Mouse (Mus musculus) hindbrain, embryonic 12.5 days (tissue): ENCODE results near the gene Stk32b. TPM values are rescaled to one million over a fixed set of nuclear protein-coding genes. Genes with fewer than 3 reads are reported as not detected.

Source experiments
- ATAC-seq: fragments of 200-750 bp; cut with Nextera tagmentation; 2 replicates; pipeline ENCODE4 v1.8.0; 2017; ENCODE audit warnings: moderate TSS enrichment; ENCODE audit not compliant: low FRiP score
- H3K27ac ChIP-seq: fragments of 300-500 bp; sonication (generic); 2 replicates; pipeline ENCODE4 v1.5.1; 2016; ENCODE audit warnings: mild to moderate bottlenecking
- H3K27me3 ChIP-seq: fragments of 300-500 bp; sonication (generic); 2 replicates; pipeline ENCODE4 v1.6.1; 2016; ENCODE audit warnings: mild to moderate bottlenecking
- H3K36me3 ChIP-seq: fragments of 300-500 bp; sonication (generic); 2 replicates; pipeline ENCODE4 v1.6.1; 2016; ENCODE audit warnings: mild to moderate bottlenecking
- H3K4me1 ChIP-seq: fragments of 300-500 bp; sonication (generic); 2 replicates; pipeline ENCODE4 v1.6.1; 2016
- H3K4me2 ChIP-seq: fragments of 300-500 bp; sonication (generic); replicated peaks from 2 replicates; pipeline ENCODE4 v1.6.1; 2016; ENCODE audit warnings: mild to moderate bottlenecking
- H3K4me3 ChIP-seq: fragments of 300-500 bp; sonication (generic); 2 replicates; pipeline ENCODE4 v1.5.1; 2016; ENCODE audit warnings: mild to moderate bottlenecking
- H3K9ac ChIP-seq: fragments of 300-500 bp; sonication (generic); 2 replicates; pipeline ENCODE4 v1.6.1; 2016; ENCODE audit warnings: mild to moderate bottlenecking, moderate library complexity
- H3K9me3 ChIP-seq: fragments of 300-500 bp; sonication (generic); replicated peaks from 2 replicates; pipeline ENCODE4 v1.6.1; 2016; ENCODE audit warnings: mild to moderate bottlenecking
- WGBS: fragments of 180-500 bp; shearing (Covaris S2); methylation state at CpG from one replicate; pipeline ENCODE4 v1.1.7; 2016; 5-methylcytosine and 5-hydroxymethylcytosine counted together
- polyA plus RNA-seq: library from polyadenylated mRNA; unstranded; fragments of >200 nt; fragmentation: Nextera tagmentation; extraction: Ambion mirVana; gene quantifications from 2 replicates; pipeline ENCODE4 v1.2.1, GENCODE M21; 2016

The Stk32b gene
- polyA plus RNA-seq, 1 experiment from 2014 or later, result 8.6 TPM

GRCm38 (mm10) chr5:37650681-37651211 lies 66.2 kb downstream of the Stk32b start:
- 0 out of 2 replicates have a peak, but pooled peaks cover 4% of the 10 kb centered on the region for H3K9me3 ChIP-seq
- no peaks in the 10 kb centered on the region for H3K36me3 ChIP-seq
- H3K27me3 ChIP-seq, result no peaks in the 10 kb centered on the region
- peaks cover 11% of the 10 kb centered on the region; the same call in 1 of the 2 replicates for H3K4me1 ChIP-seq
- WGBS, result 47% methylated on average over 10 of the region's 10 CpGs
- H3K9ac ChIP-seq, result no peak overlapping the region
- H3K4me3 ChIP-seq, result no peak overlapping the region
- no peak for ATAC-seq
- H3K27ac ChIP-seq, result no peak overlapping the region
- no peak overlapping the region for H3K4me2 ChIP-seq

- no peaks in the 10 kb centered on the region for H3K27me3 ChIP-seq
- ATAC-seq, result no peak
- H3K4me3 ChIP-seq, result no peak overlapping the region
- no peak overlapping the region for H3K27ac ChIP-seq
- no peaks in the 10 kb centered on the region for H3K36me3 ChIP-seq
- no peak overlapping the region for H3K4me2 ChIP-seq
- H3K9me3 ChIP-seq, result 0 out of 2 replicates have a peak, but pooled peaks cover 4% of the 10 kb centered on the region
- H3K4me1 ChIP-seq, result peaks cover 11% of the 10 kb centered on the region; the same call in 1 of the 2 replicates
- H3K9ac ChIP-seq, result no peak overlapping the region
- 59% methylated on average over 1 of the region's 1 CpGs for WGBS
Observed at GRCm38 (mm10) chr5:37650089-37650601, 66.8 kb downstream of the Stk32b start.

- no peaks in the 10 kb centered on the region for H3K4me1 ChIP-seq
- no peak overlapping the region for H3K27ac ChIP-seq
- no peaks in the 10 kb centered on the region for H3K27me3 ChIP-seq
- WGBS, result 84% methylated on average over 7 of the region's 7 CpGs
- no peaks in the 10 kb centered on the region for H3K36me3 ChIP-seq
- no peak overlapping the region for H3K9ac ChIP-seq
- H3K4me3 ChIP-seq, result no peak overlapping the region
- no peak overlapping the region for H3K4me2 ChIP-seq
- H3K9me3 ChIP-seq, result no peaks in the 10 kb centered on the region
- ATAC-seq, result no peak
Observed at GRCm38 (mm10) chr5:37644082-37644481, 72.9 kb downstream of the Stk32b start.

- Histone ChIP-seq H3K4me3 (no peak overlapping the region), H3K27me3 (no peaks in the 10 kb centered on the region), H3K9ac (no peak overlapping the region), H3K4me1 (no peaks in the 10 kb centered on the region), H3K9me3 (no peaks in the 10 kb centered on the region), H3K36me3 (no peaks in the 10 kb centered on the region), H3K27ac (no peak overlapping the region), H3K4me2 (no peak overlapping the region)
- no peak for ATAC-seq
- WGBS, result 77% methylated on average over 7 of the region's 7 CpGs
Observed at GRCm38 (mm10) chr5:37642486-37642885, 74.5 kb downstream of the Stk32b start.

- WGBS, result 76% methylated on average over 2 of the region's 2 CpGs
- Histone ChIP-seq H3K27ac (no peak overlapping the region), H3K27me3 (no peaks in the 10 kb centered on the region), H3K4me3 (no peak overlapping the region), H3K4me1 (no peaks in the 10 kb centered on the region), H3K4me2 (no peak overlapping the region), H3K9ac (no peak overlapping the region), H3K9me3 (peaks cover 4% of the 10 kb centered on the region; the same call in 1 of the 2 replicates), H3K36me3 (no peaks in the 10 kb centered on the region)
- ATAC-seq, result no peak
Observed at GRCm38 (mm10) chr5:37634791-37635190, 82.2 kb downstream of the Stk32b start.

GRCm38 (mm10) chr5:37627437-37628163 lies 89.4 kb downstream of the Stk32b start:
- no peak overlapping the region for H3K9ac ChIP-seq
- no peak overlapping the region for H3K4me2 ChIP-seq
- WGBS, result 86% methylated on average over 8 of the region's 8 CpGs
- peaks cover 6% of the 10 kb centered on the region; the same call in 1 of the 2 replicates for H3K9me3 ChIP-seq
- no peaks in the 10 kb centered on the region for H3K4me1 ChIP-seq
- H3K4me3 ChIP-seq, result no peak overlapping the region
- no peak; the same call in 1 of the 2 replicates for ATAC-seq
- no peak overlapping the region for H3K27ac ChIP-seq
- H3K36me3 ChIP-seq, result no peaks in the 10 kb centered on the region
- no peaks in the 10 kb centered on the region for H3K27me3 ChIP-seq

GRCm38 (mm10) chr5:37611874-37612273 lies 105.1 kb downstream of the Stk32b start:
- 91% methylated on average over 1 of the region's 1 CpGs for WGBS
- no peaks in the 10 kb centered on the region for H3K36me3 ChIP-seq
- no peak overlapping the region for H3K9ac ChIP-seq
- no peak overlapping the region for H3K27ac ChIP-seq
- H3K4me1 ChIP-seq, result no peaks in the 10 kb centered on the region
- no peak overlapping the region for H3K4me2 ChIP-seq
- no peak overlapping the region for H3K4me3 ChIP-seq
- no peak for ATAC-seq
- H3K9me3 ChIP-seq, result no peaks in the 10 kb centered on the region
- H3K27me3 ChIP-seq, result no peaks in the 10 kb centered on the region

GRCm38 (mm10) chr5:37599566-37599965 lies 117.4 kb downstream of the Stk32b start:
- Histone ChIP-seq H3K27ac (no peak overlapping the region), H3K4me3 (no peak overlapping the region), H3K27me3 (no peaks in the 10 kb centered on the region), H3K36me3 (no peaks in the 10 kb centered on the region), H3K4me2 (no peak overlapping the region), H3K4me1 (no peaks in the 10 kb centered on the region), H3K9ac (no peak overlapping the region), H3K9me3 (peaks cover 4% of the 10 kb centered on the region; the same call in 1 of the 2 replicates)
- WGBS, result 95% methylated on average over 1 of the region's 1 CpGs
- ATAC-seq, result no peak

- Histone ChIP-seq H3K4me1 (no peaks in the 10 kb centered on the region), H3K9me3 (peaks cover 4% of the 10 kb centered on the region; the same call in 1 of the 2 replicates), H3K4me3 (no peak overlapping the region), H3K27ac (no peak overlapping the region), H3K36me3 (no peaks in the 10 kb centered on the region), H3K9ac (no peak overlapping the region), H3K4me2 (no peak overlapping the region), H3K27me3 (no peaks in the 10 kb centered on the region)
- no peak for ATAC-seq
- WGBS, result 90% methylated on average over 4 of the region's 4 CpGs
Observed at GRCm38 (mm10) chr5:37598271-37598670, 118.7 kb downstream of the Stk32b start.

- H3K9me3 ChIP-seq, result no peaks in the 10 kb centered on the region
- H3K9ac ChIP-seq, result no peak overlapping the region
- no peaks in the 10 kb centered on the region for H3K4me1 ChIP-seq
- no peak overlapping the region for H3K4me2 ChIP-seq
- no peak overlapping the region for H3K4me3 ChIP-seq
- H3K36me3 ChIP-seq, result no peaks in the 10 kb centered on the region
- 74% methylated on average over 5 of the region's 5 CpGs for WGBS
- ATAC-seq, result no peak
- H3K27ac ChIP-seq, result no peak overlapping the region
- H3K27me3 ChIP-seq, result no peaks in the 10 kb centered on the region
Observed at GRCm38 (mm10) chr5:37592411-37592810, 124.6 kb downstream of the Stk32b start.

- Histone ChIP-seq H3K27ac (no peak overlapping the region), H3K4me3 (no peak overlapping the region), H3K9ac (no peak overlapping the region), H3K4me2 (no peak overlapping the region), H3K4me1 (no peaks in the 10 kb centered on the region), H3K27me3 (no peaks in the 10 kb centered on the region), H3K36me3 (no peaks in the 10 kb centered on the region), H3K9me3 (no peaks in the 10 kb centered on the region)
- no peak for ATAC-seq
- WGBS, result 88% methylated on average over 5 of the region's 5 CpGs
Observed at GRCm38 (mm10) chr5:37587861-37588260, 129.1 kb downstream of the Stk32b start.

- no peak for ATAC-seq
- WGBS, result 90% methylated on average over 6 of the region's 6 CpGs
Observed at GRCm38 (mm10) chr5:37586071-37586470, 130.9 kb downstream of the Stk32b start.

More at GRCm38 (mm10) chr5:37586071-37586470, 130.9 kb downstream of the Stk32b start:
- H3K4me3 ChIP-seq, result no peak overlapping the region
- no peak overlapping the region for H3K9ac ChIP-seq
- no peaks in the 10 kb centered on the region for H3K27me3 ChIP-seq
- H3K36me3 ChIP-seq, result no peaks in the 10 kb centered on the region
- no peaks in the 10 kb centered on the region for H3K4me1 ChIP-seq
- H3K4me2 ChIP-seq, result no peak overlapping the region
- H3K27ac ChIP-seq, result no peak overlapping the region
- H3K9me3 ChIP-seq, result no peaks in the 10 kb centered on the region
